Mouse (Mus musculus) heart, postnatal 0 days (tissue): ENCODE measurements around the gene 2310034G01Rik.

Source experiments
- CTCF ChIP-seq: IDR thresholded peaks from 2 replicates; pipeline ENCODE4 v1.5.1; 2016; ENCODE audit warnings: antibody characterized with exemption, control low read depth, low read depth
- EP300 ChIP-seq: IDR thresholded peaks from 2 replicates; pipeline ENCODE4 v1.6.1; 2016; ENCODE audit warnings: antibody characterized with exemption, low read depth

GRCm38 (mm10) chr19:46348761-46349458 lies 1.2 kb downstream of the 2310034G01Rik start:
- TF ChIP-seq CTCF (no peak), EP300 (no peak)
